Mouse (Mus musculus) myocyte (in vitro differentiated cells): ENCODE results near the gene Sqstm1.
A peak's percentile ranks its signal among the peaks of the same experiment; 100 is the strongest.

Experiments
- E2F4 ChIP-seq: IDR thresholded peaks from one replicate; pipeline ENCODE4 v1.6.1; 2011; ENCODE audit warnings: mild to moderate bottlenecking, control low read depth, moderate library complexity; ENCODE audit not compliant: insufficient read depth
- POLR2A ChIP-seq: IDR thresholded peaks from one replicate; pipeline ENCODE4 v1.6.1; 2011; ENCODE audit warnings: low read depth, mild to moderate bottlenecking, control low read depth, moderate library complexity; ENCODE audit not compliant: insufficient read length

- TF ChIP-seq E2F4 (no peak), POLR2A (peak; percentile 7)
These were observed 47.7 kb upstream of the Sqstm1 start for GRCm38 (mm10) chr11:50258310-50258709.
